Comparison of ENCODE assay signal across 18 mouse cellular contexts in genomic region chr4:56374466-56374865, GRCm38 (mm10).
DNase-seq lines count a peak whose midpoint lies in the region; ATAC-seq and TF ChIP-seq lines count a peak whose summit lies in the region.
"Had no signal": no experiment of that assay in that cellular context is flagged by ENCODE, and none has a peak within 500 bp of the region (broad histone marks: within the 10 kb centered on the region; RNA-seq: fewer than 3 reads in every experiment).

No protein-coding gene starts in this region.

- POLR2A ChIA-PET in Patski (lab: Charles Lee), result interaction anchor here (0.6 kb wide), 1 partner anchor 754 kb away, joined by 3 read pairs; no protein-coding TSS in a partner anchor

- no peak overlapping the region for H3K27ac ChIP-seq in hindbrain, postnatal 0 days
- no peak overlapping the region for H3K27ac ChIP-seq in hindbrain, embryonic 10.5 days
- H3K27ac ChIP-seq in testis, adult 2 months (ENCODE audit: control insufficient read depth, insufficient read depth, low read depth, low read length), result no peak overlapping the region
- H3K27ac ChIP-seq: hindbrain, embryonic 15.5 days; liver, embryonic 15.5 days; macrophage; neural tube, embryonic 12.5 days; stomach, embryonic 15.5 days had no signal

- no peak overlapping the region for H3K4me3 ChIP-seq in hindbrain, postnatal 0 days (ENCODE audit: low read length)
- no peak overlapping the region for H3K4me3 ChIP-seq in hindbrain, embryonic 10.5 days
- no peak overlapping the region for H3K4me3 ChIP-seq in testis, adult 2 months (ENCODE audit: control insufficient read depth, low read depth, low read length)
- H3K4me3 ChIP-seq: erythroblast, embryonic 14.5 days; hindbrain, embryonic 15.5 days; liver, embryonic 15.5 days; neural tube, embryonic 12.5 days; stomach, embryonic 15.5 days had no signal

- H3K27me3 ChIP-seq in hindbrain, postnatal 0 days (ENCODE audit: insufficient read depth, low read length), result no peaks in the 10 kb centered on the region
- H3K27me3 ChIP-seq in hindbrain, embryonic 10.5 days (ENCODE audit: insufficient read depth, poor library complexity, severe bottlenecking), result no peaks in the 10 kb centered on the region
- no peaks in the 10 kb centered on the region for H3K27me3 ChIP-seq in testis, adult 2 months (ENCODE audit: control insufficient read depth, insufficient read depth, low read length)
- no peaks in the 10 kb centered on the region for H3K27me3 ChIP-seq in Patski
- H3K27me3 ChIP-seq: hindbrain, embryonic 15.5 days; liver, embryonic 15.5 days; neural tube, embryonic 12.5 days; stomach, embryonic 15.5 days had no signal

- H3K4me1 ChIP-seq in hindbrain, postnatal 0 days (ENCODE audit: insufficient read depth, low read length), result no peaks in the 10 kb centered on the region; the same call in 1 of the 2 replicates
- peaks cover 4% of the 10 kb centered on the region; the same call in 1 of the 2 replicates for H3K4me1 ChIP-seq in hindbrain, embryonic 10.5 days (replicated peaks)
- no peaks in the 10 kb centered on the region for H3K4me1 ChIP-seq in testis, adult 2 months (ENCODE audit: control insufficient read depth, insufficient read depth, low read length)
- H3K4me1 ChIP-seq: hindbrain, embryonic 15.5 days; liver, embryonic 15.5 days; neural tube, embryonic 12.5 days had no signal

- H3K9me3 ChIP-seq in hindbrain, postnatal 0 days (ENCODE audit: low read length), result no peaks in the 10 kb centered on the region
- no peaks in the 10 kb centered on the region for H3K9me3 ChIP-seq in hindbrain, embryonic 10.5 days
- H3K9me3 ChIP-seq: hindbrain, embryonic 15.5 days; liver, embryonic 15.5 days; neural tube, embryonic 12.5 days; stomach, embryonic 15.5 days had no signal

- WGBS in hindbrain, postnatal 0 days, result 83% methylated on average over 3 of the region's 3 CpGs
- 90% methylated on average over 3 of the region's 3 CpGs for WGBS in hindbrain, embryonic 10.5 days

- CTCF ChIA-PET in Patski (lab: Charles Lee), result interaction anchor here (1.1 to 3.9 kb wide), 6 partner anchors 10 to 118 kb away, joined by 3 to 16 read pairs (median 4); no protein-coding TSS in a partner anchor

- no peak for DNase-seq in hindbrain, postnatal 0 days (ENCODE audit: low spot score)
- no peak for DNase-seq in hindbrain, embryonic 10.5 days (ENCODE audit: low spot score)
- DNase-seq in testis, postnatal 10 days (ENCODE audit: low spot score), result no peak
- DNase-seq in Patski (ENCODE audit: low read depth, low spot score), result peak; percentile 63
- DNase-seq in thymus, postnatal 25 days, result peak; percentile 6
- no peak for DNase-seq in cerebellum, postnatal 36 days
- DNase-seq in kidney, postnatal 25 days, result no peak
- DNase-seq: cerebellum, adult 18-20 months; embryo, embryonic 11 days; kidney, adult 8-10 months; midbrain, embryonic 14.5 days had no signal

- TF ChIP-seq CTCF in hindbrain, postnatal 0 days (IDR thresholded peaks at IDR 0.05; ENCODE audit: low read depth), result peak; percentile 46
- TF ChIP-seq CTCF in testis, adult 2 months (IDR thresholded peaks at IDR 0.05; ENCODE audit: control insufficient read depth, insufficient read depth, insufficient replicate concordance, low read depth, low read length), result peak; percentile 26; the same call in 1 of the 2 replicates
- peak; percentile 66 for TF ChIP-seq CTCF in Patski (IDR thresholded peaks at IDR 0.05)

- no peak for ATAC-seq in hindbrain, postnatal 0 days
- ATAC-seq in Patski, result peak; percentile 2

- H3K4me2 ChIP-seq in hindbrain, postnatal 0 days (ENCODE audit: low read depth, low read length), result no peak overlapping the region
- H3K4me2 ChIP-seq: hindbrain, embryonic 15.5 days; liver, embryonic 15.5 days; neural tube, embryonic 12.5 days; stomach, embryonic 15.5 days had no signal

- no peaks in the 10 kb centered on the region for H3K36me3 ChIP-seq in hindbrain, postnatal 0 days (ENCODE audit: insufficient read depth, low read length)
- H3K36me3 ChIP-seq in hindbrain, embryonic 10.5 days, result no peaks in the 10 kb centered on the region
- no peaks in the 10 kb centered on the region for H3K36me3 ChIP-seq in testis, adult 2 months (ENCODE audit: control insufficient read depth, insufficient read depth, low read length)
- H3K36me3 ChIP-seq: hindbrain, embryonic 15.5 days; liver, embryonic 15.5 days; neural tube, embryonic 12.5 days; stomach, embryonic 15.5 days had no signal

- TF ChIP-seq POLR2A in testis, adult 2 months (IDR thresholded peaks at IDR 0.05; ENCODE audit: control insufficient read depth, low read depth, low read length), result no peak

- no peak overlapping the region for H3K9ac ChIP-seq in hindbrain, postnatal 0 days (replicated peaks; ENCODE audit: low read length)
- H3K9ac ChIP-seq: hindbrain, embryonic 15.5 days; liver, embryonic 15.5 days; neural tube, embryonic 12.5 days; stomach, embryonic 15.5 days had no signal

- in situ Hi-C loops in Patski (cut with MboI; ENCODE audit: low pct_unique_long_range_greater_than_20kb), result loop anchor here (10.0 to 25.0 kb wide), 4 partner anchors 312 to 890 kb away; no protein-coding TSS in a partner anchor

Comparison
In these comparisons a context has a peak if more than half of its experiments do, and no peak if none do; other contexts are left out.
1. DNase-seq: peak in Patski (single experiment) and thymus, postnatal 25 days (single experiment); none in hindbrain, postnatal 0 days (single experiment), hindbrain, embryonic 10.5 days (single experiment), testis, postnatal 10 days (single experiment), cerebellum, postnatal 36 days (0 of 2) and kidney, postnatal 25 days (0 of 2).
2. Peak in every context shown above with its lines, with median percentiles within 50 percentile points of each other: CTCF ChIP-seq.